In the genomic region with DNA sequence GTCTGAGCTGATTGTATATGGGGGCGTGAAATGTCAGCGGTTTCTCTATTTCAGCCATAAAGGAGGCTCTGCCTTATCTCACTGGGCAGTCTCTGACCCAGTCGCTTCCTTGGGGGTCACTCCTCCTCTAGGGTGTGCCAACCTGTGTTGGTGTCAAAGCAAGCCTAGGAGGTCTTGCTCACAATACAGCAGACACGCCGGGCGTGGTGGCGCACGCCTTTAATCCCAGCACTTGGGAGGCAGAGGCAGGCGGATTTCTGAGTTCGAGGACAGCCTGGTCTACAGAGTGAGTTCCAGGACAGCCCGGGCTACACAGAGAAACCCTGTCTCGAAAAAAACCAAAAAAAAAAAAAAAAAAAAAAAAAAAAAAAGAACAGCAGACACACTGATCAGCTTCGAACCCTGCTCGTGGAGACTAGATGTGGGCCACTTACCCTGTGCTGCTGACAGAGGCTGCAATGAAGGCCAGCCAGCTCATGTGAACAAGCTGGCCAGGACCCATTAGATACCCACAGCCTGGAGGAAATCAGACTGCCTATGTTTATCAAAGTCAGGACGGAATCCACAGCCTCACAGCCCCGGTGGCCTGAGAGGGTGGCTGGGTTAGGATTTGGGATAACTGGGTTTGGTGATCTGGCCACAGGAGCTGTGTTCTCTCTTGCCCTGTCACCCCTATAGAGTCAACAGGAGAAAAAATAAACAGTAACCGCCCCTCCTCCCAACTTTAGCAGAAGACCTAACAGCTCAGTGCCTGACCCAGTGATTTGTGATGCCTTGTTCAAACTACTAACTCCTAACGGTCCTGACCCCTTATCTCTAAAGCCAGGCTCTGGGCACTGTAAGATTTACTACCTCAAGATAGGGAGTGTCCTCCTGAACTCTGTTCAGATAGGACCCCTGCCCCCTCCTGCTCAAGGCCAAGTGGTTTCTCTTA, we compare ENCODE assay signal across 16 mouse cellular contexts. TPM values are rescaled to one million over a fixed set of nuclear protein-coding genes. Genes with fewer than 3 reads are reported as not detected.
DNase-seq lines count a peak whose midpoint lies in the region; ATAC-seq and TF ChIP-seq lines count a peak whose summit lies in the region.
"Had no signal": no experiment of that assay in that cellular context is flagged by ENCODE, and none has a peak within 500 bp of the region (broad histone marks: within the 10 kb centered on the region; RNA-seq: fewer than 3 reads in every experiment).

No protein-coding gene starts in this region.

- intact Hi-C loops in left cerebral cortex, postnatal 14 days (cut with DNase I) = no loop called here

- H3K36me3 ChIP-seq in G1E (replicated peaks) = no peaks in the 10 kb centered on the region
- H3K36me3 ChIP-seq in heart, postnatal 0 days (replicated peaks; ENCODE audit: control insufficient read depth, insufficient read depth, low read length) = no peaks in the 10 kb centered on the region
- no peaks in the 10 kb centered on the region for H3K36me3 ChIP-seq in liver, embryonic 15.5 days (replicated peaks)
- no peaks in the 10 kb centered on the region for H3K36me3 ChIP-seq in hindbrain, embryonic 10.5 days
- H3K36me3 ChIP-seq: forebrain, embryonic 12.5 days; limb, embryonic 10.5 days; midbrain, embryonic 13.5 days had no signal

- peak; percentile 93 for ATAC-seq in G1E (ENCODE audit: extremely low read depth, insufficient number of reproducible peaks, low FRiP score, poor library complexity, severe bottlenecking)
- peak; percentile 60 for ATAC-seq in heart, postnatal 0 days (ENCODE audit: insufficient read depth, low read depth)
- peak; percentile 67 for ATAC-seq in liver, embryonic 15.5 days (ENCODE audit: insufficient read depth)
- ATAC-seq: inflammation-experienced regulatory T-cells, adult 6 months; midbrain, embryonic 13.5 days had no signal

- TF ChIP-seq EP300 in heart, postnatal 0 days (IDR thresholded peaks at IDR 0.05; ENCODE audit: low read depth) = no peak

- H3K4me2 ChIP-seq in heart, postnatal 0 days (ENCODE audit: low read depth, low read length) = no peak overlapping the region
- no peak overlapping the region for H3K4me2 ChIP-seq in liver, embryonic 15.5 days
- H3K4me2 ChIP-seq: forebrain, embryonic 12.5 days; midbrain, embryonic 13.5 days had no signal

- no peak for TF ChIP-seq CTCF in G1E (IDR thresholded peaks at IDR 0.05; ENCODE audit: low read depth, low read length)
- no peak for TF ChIP-seq CTCF in heart, postnatal 0 days (IDR thresholded peaks at IDR 0.05; ENCODE audit: low read depth)

- H3K27ac ChIP-seq in heart, postnatal 0 days (ENCODE audit: low read depth) = peak overlapping the region; percentile 51
- H3K27ac ChIP-seq in liver, embryonic 15.5 days (replicated peaks) = peak overlapping the region; percentile 66
- H3K27ac ChIP-seq in hindbrain, embryonic 10.5 days = no peak overlapping the region
- H3K27ac ChIP-seq: forebrain, embryonic 12.5 days; gastrocnemius, adult 2 months; limb, embryonic 10.5 days; midbrain, embryonic 13.5 days had no signal

- peak; percentile 71 for DNase-seq in G1E (ENCODE audit: low spot score)
- DNase-seq in embryo, embryonic 9.5 days (ENCODE audit: extremely low spot score) = peak; percentile 34
- DNase-seq in heart, postnatal 0 days (ENCODE audit: low spot score) = peak; percentile 29
- DNase-seq in left cerebral cortex, adult 9 months (ENCODE audit: low spot score in 2 of 2) = no peak
- no peak for DNase-seq in left cerebral cortex, postnatal 14 days (ENCODE audit: low spot score in 2 of 2)
- no peak for DNase-seq in hindbrain, embryonic 10.5 days (ENCODE audit: low spot score)
- DNase-seq: adrenal gland, postnatal 25 days; cerebellum, postnatal 14 days; gastrocnemius, adult 2 months; right cerebral cortex, postnatal 25 days; thymus, postnatal 4 days had no signal

- no peaks in the 10 kb centered on the region for H3K9me3 ChIP-seq in G1E (replicated peaks)
- no peaks in the 10 kb centered on the region for H3K9me3 ChIP-seq in heart, postnatal 0 days (replicated peaks; ENCODE audit: control insufficient read depth, low read length)
- H3K9me3 ChIP-seq in liver, embryonic 15.5 days (replicated peaks) = no peaks in the 10 kb centered on the region
- no peaks in the 10 kb centered on the region for H3K9me3 ChIP-seq in hindbrain, embryonic 10.5 days
- H3K9me3 ChIP-seq: forebrain, embryonic 12.5 days; limb, embryonic 10.5 days; midbrain, embryonic 13.5 days had no signal

- no peak overlapping the region for H3K9ac ChIP-seq in heart, postnatal 0 days (replicated peaks; ENCODE audit: low read depth, low read length)
- H3K9ac ChIP-seq in liver, embryonic 15.5 days = no peak overlapping the region
- H3K9ac ChIP-seq: forebrain, embryonic 12.5 days; midbrain, embryonic 13.5 days had no signal

- H3K27me3 ChIP-seq in G1E (ENCODE audit: insufficient read depth, low read length) = no peaks in the 10 kb centered on the region
- H3K27me3 ChIP-seq in heart, postnatal 0 days (ENCODE audit: control insufficient read depth, insufficient read depth, low read length) = no peaks in the 10 kb centered on the region
- H3K27me3 ChIP-seq in liver, embryonic 15.5 days = peaks cover 7% of the 10 kb centered on the region; the same call in 1 of the 2 replicates
- H3K27me3 ChIP-seq in hindbrain, embryonic 10.5 days (ENCODE audit: insufficient read depth, poor library complexity, severe bottlenecking) = no peaks in the 10 kb centered on the region
- H3K27me3 ChIP-seq: forebrain, embryonic 12.5 days; midbrain, embryonic 13.5 days had no signal

- WGBS in heart, postnatal 0 days = 63% methylated on average over 18 of the region's 18 CpGs
- 45% methylated on average over 18 of the region's 18 CpGs for WGBS in liver, embryonic 15.5 days (ENCODE audit: insufficient replicate concordance)
- 85% methylated on average over 18 of the region's 18 CpGs for WGBS in hindbrain, embryonic 10.5 days

- peaks cover 78% of the 10 kb centered on the region for H3K4me1 ChIP-seq in G1E (ENCODE audit: insufficient read depth, low read depth, low read length)
- peaks cover 21% of the 10 kb centered on the region for H3K4me1 ChIP-seq in heart, postnatal 0 days (ENCODE audit: control insufficient read depth, insufficient read depth)
- H3K4me1 ChIP-seq in liver, embryonic 15.5 days (replicated peaks) = peaks cover 13% of the 10 kb centered on the region
- peaks cover 12% of the 10 kb centered on the region; the same call in 1 of the 2 replicates for H3K4me1 ChIP-seq in hindbrain, embryonic 10.5 days (replicated peaks)
- H3K4me1 ChIP-seq: forebrain, embryonic 12.5 days; midbrain, embryonic 13.5 days had no signal

- H3K4me3 ChIP-seq in G1E (ENCODE audit: low read depth, low read length) = peak overlapping the region; percentile 62; the same call in 1 of the 2 replicates
- H3K4me3 ChIP-seq in heart, postnatal 0 days (ENCODE audit: low read depth, low read length) = no peak overlapping the region
- H3K4me3 ChIP-seq in liver, embryonic 15.5 days (replicated peaks) = no peak overlapping the region
- no peak overlapping the region for H3K4me3 ChIP-seq in hindbrain, embryonic 10.5 days
- H3K4me3 ChIP-seq: forebrain, embryonic 12.5 days; gastrocnemius, adult 2 months; limb, embryonic 10.5 days; midbrain, embryonic 13.5 days had no signal

RNA-seq across cellular contexts. Expression of a gene that starts 36.8 kb away (rescaled TPM):
- 3.8 and 7.2 TPM in 2 replicates for total RNA-seq in G1E (2014; fragmentation: Nextera tagmentation)
- 1.7 and 2.9 TPM in 2 replicates for total RNA-seq in G1E (2017)
- 0.23 and 0.33 TPM in 2 replicates for polyA plus RNA-seq in G1E (2012)
- 0.99 and 2.7 TPM in 2 replicates for total RNA-seq in heart, postnatal 0 days (2014; rRNA removed; ENCODE audit: low replicate concordance)
- polyA plus RNA-seq in heart, postnatal 0 days (2015; fragmentation: Nextera tagmentation; extraction: Ambion mirVana) = 1.1 and 1.2 TPM in 2 replicates
- polyA plus RNA-seq in liver, embryonic 15.5 days (2015; fragmentation: Nextera tagmentation; extraction: Ambion mirVana) = 0.30 and 0.35 TPM in 2 replicates
- 1 to 10 TPM; 3.3 to 3.4 TPM for total RNA-seq in left cerebral cortex, postnatal 14 days (2021)
- polyA plus RNA-seq in hindbrain, embryonic 10.5 days (2016; fragmentation: Nextera tagmentation; extraction: Ambion mirVana) = 0.71 and 0.75 TPM in 2 replicates

RNA-seq across cellular contexts. Expression of a gene that starts 36.8 kb away (rescaled TPM):
- total RNA-seq in G1E (2014; fragmentation: Nextera tagmentation) = 66.3 and 94.8 TPM in 2 replicates
- 77.7 and 81.4 TPM in 2 replicates for total RNA-seq in G1E (2017)
- 30.8 and 33.3 TPM in 2 replicates for polyA plus RNA-seq in G1E (2012)
- total RNA-seq in heart, postnatal 0 days (2014; rRNA removed; ENCODE audit: low replicate concordance) = 21.8 and 33.1 TPM in 2 replicates
- polyA plus RNA-seq in heart, postnatal 0 days (2015; fragmentation: Nextera tagmentation; extraction: Ambion mirVana) = 18.1 and 18.2 TPM in 2 replicates
- 17.7 and 19.0 TPM in 2 replicates for polyA plus RNA-seq in liver, embryonic 15.5 days (2015; fragmentation: Nextera tagmentation; extraction: Ambion mirVana)
- 10 to 100 TPM; 20.4 to 24.3 TPM for total RNA-seq in left cerebral cortex, postnatal 14 days (2021)
- 46.7 and 50.7 TPM in 2 replicates for polyA plus RNA-seq in hindbrain, embryonic 10.5 days (2016; fragmentation: Nextera tagmentation; extraction: Ambion mirVana)

Comparison
In these comparisons a context has a peak if more than half of its experiments do, and no peak if none do; other contexts are left out.
1. DNase-seq: peak in G1E (single experiment), embryo, embryonic 9.5 days (single experiment) and heart, postnatal 0 days (single experiment); none in left cerebral cortex, adult 9 months (0 of 2), left cerebral cortex, postnatal 14 days (0 of 2) and hindbrain, embryonic 10.5 days (single experiment).
2. Peak in every context shown above with its lines, with median percentiles within 50 percentile points of each other: ATAC-seq.